Mouse (Mus musculus) lung, embryonic 15.5 days (tissue): ENCODE results near the gene Mettl7a1. TPM values are rescaled to one million over a fixed set of nuclear protein-coding genes. Genes with fewer than 3 reads are reported as not detected.
A peak's percentile ranks its signal among the peaks of the same experiment; 100 is the strongest.
"Not testable (repeated sequence)": the region's sequence is repeated elsewhere in the genome, so short reads cannot be mapped to it uniquely, and the experiment has no call there.

Source experiments
- ATAC-seq: fragments of 200-750 bp; cut with Nextera tagmentation; 2 replicates; pipeline ENCODE4 v1.8.0; 2017; ENCODE audit warnings: moderate number of reproducible peaks, borderline replicate concordance; ENCODE audit not compliant: low FRiP score, low TSS enrichment; ENCODE audit errors: extremely low read depth
- H3K27ac ChIP-seq: fragments of 300-500 bp; sonication (generic); 2 replicates; pipeline ENCODE4 v1.5.1; 2015; ENCODE audit warnings: moderate library complexity, mild to moderate bottlenecking, inconsistent platforms
- H3K27me3 ChIP-seq: fragments of 300-500 bp; sonication (generic); 2 replicates; pipeline ENCODE4 v1.6.1; 2015; ENCODE audit warnings: inconsistent platforms
- H3K36me3 ChIP-seq: fragments of 300-500 bp; sonication (generic); 2 replicates; pipeline ENCODE4 v1.6.1; 2015; ENCODE audit warnings: inconsistent platforms
- H3K4me1 ChIP-seq: fragments of 300-500 bp; sonication (generic); 2 replicates; pipeline ENCODE4 v1.6.1; 2015; ENCODE audit warnings: inconsistent platforms
- H3K4me2 ChIP-seq: fragments of 300-500 bp; sonication (generic); 2 replicates; pipeline ENCODE4 v1.6.1; 2015; ENCODE audit warnings: inconsistent platforms, mild to moderate bottlenecking, moderate library complexity
- H3K4me3 ChIP-seq: fragments of 300-500 bp; sonication (generic); 2 replicates; pipeline ENCODE4 v1.5.1; 2015; ENCODE audit warnings: mild to moderate bottlenecking, inconsistent platforms
- H3K9ac ChIP-seq: fragments of 300-500 bp; sonication (generic); 2 replicates; pipeline ENCODE4 v1.6.1; 2015; ENCODE audit warnings: inconsistent platforms
- H3K9me3 ChIP-seq: fragments of 300-500 bp; sonication (generic); 2 replicates; pipeline ENCODE4 v1.6.1; 2016; ENCODE audit warnings: inconsistent platforms
- WGBS: fragments of 180-500 bp; shearing (Covaris S2); methylation state at CpG from one replicate; pipeline ENCODE4 v1.1.7; 2015; 5-methylcytosine and 5-hydroxymethylcytosine counted together
- polyA plus RNA-seq: library from polyadenylated mRNA; unstranded; fragments of >200 nt; fragmentation: Nextera tagmentation; extraction: Ambion mirVana; gene quantifications from 2 replicates; pipeline ENCODE4 v1.2.1, GENCODE M21; 2015

Gene Mettl7a1
- polyA plus RNA-seq, 1 experiment from 2014 or later, result 9.4 TPM

- not testable (repeated sequence) for ATAC-seq, H3K9me3 ChIP-seq, H3K4me1 ChIP-seq, H3K27ac ChIP-seq, H3K4me2 ChIP-seq, H3K4me3 ChIP-seq, H3K36me3 ChIP-seq, H3K27me3 ChIP-seq, H3K9ac ChIP-seq
- 60% methylated on average over 10 of the region's 10 CpGs for WGBS
Observed at GRCm38 (mm10) chr15:100329336-100329735, 25.4 kb downstream of the Mettl7a1 start.

- Histone ChIP-seq H3K27ac (no peak overlapping the region), H3K4me3 (no peak overlapping the region), H3K27me3 (no peaks in the 10 kb centered on the region), H3K4me2 (no peak overlapping the region), H3K36me3 (no peaks in the 10 kb centered on the region), H3K9ac (no peak overlapping the region), H3K4me1 (no peaks in the 10 kb centered on the region), H3K9me3 (no peaks in the 10 kb centered on the region)
- 74% methylated on average over 7 of the region's 7 CpGs for WGBS
- ATAC-seq, result no peak
Observed at GRCm38 (mm10) chr15:100330739-100331138, 26.8 kb downstream of the Mettl7a1 start.

GRCm38 (mm10) chr15:100332077-100332961, 28.4 kb downstream of the Mettl7a1 start:
- H3K27ac ChIP-seq, H3K4me2 ChIP-seq, H3K9ac ChIP-seq, H3K4me1 ChIP-seq, H3K27me3 ChIP-seq, H3K4me3 ChIP-seq, H3K9me3 ChIP-seq, H3K36me3 ChIP-seq: not testable (repeated sequence)
- 39% methylated on average over 3 of the region's 10 CpGs for WGBS
- peak; percentile 39; the same call in 1 of the 2 replicates for ATAC-seq

- no peak within 1 kb of the TSS for H3K4me2 ChIP-seq
- 73% methylated on average over 10 of the region's 10 CpGs for WGBS
- H3K27me3 ChIP-seq, result no peaks in the 10 kb centered on the region
- no peak within 1 kb of the TSS for H3K9ac ChIP-seq
- H3K9me3 ChIP-seq, result no peaks in the 10 kb centered on the region
- H3K4me1 ChIP-seq, result no peaks in the 10 kb centered on the region
- H3K4me3 ChIP-seq, result no peak within 1 kb of the TSS
- no peaks in the 10 kb centered on the region for H3K36me3 ChIP-seq
- H3K27ac ChIP-seq, result no peak within 1 kb of the TSS
- ATAC-seq, result no peak
Observed at GRCm38 (mm10) chr15:100334629-100335028, 30.7 kb downstream of the Mettl7a1 start, which contains the start of gene Mettl7a3. TSS of gene Mettl7a3 (plus strand) at chr15:100334929.

DNA sequence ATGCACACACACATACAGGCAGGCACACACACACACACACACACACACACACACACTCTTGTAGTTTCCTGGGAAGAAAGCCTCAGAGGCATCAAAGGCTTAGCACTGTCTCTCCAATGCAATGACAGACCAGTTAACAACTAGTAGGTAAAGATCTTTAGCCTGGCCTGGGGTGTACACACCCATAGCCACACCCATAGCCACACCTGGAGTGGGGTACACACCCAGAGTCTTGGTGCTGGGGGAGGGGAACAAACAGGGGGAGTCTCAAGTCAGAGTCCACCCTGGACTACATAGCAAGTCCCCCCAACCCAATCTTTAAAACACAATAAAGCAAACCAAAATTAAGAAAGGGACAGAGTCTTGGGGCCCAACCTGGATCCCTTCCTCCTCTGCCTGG, 33.4 kb downstream of the Mettl7a1 start:
- H3K4me1 ChIP-seq, result not testable (repeated sequence)

GRCm38 (mm10) chr15:100337847-100338246, 33.9 kb downstream of the Mettl7a1 start:
- not testable (repeated sequence) for H3K4me3 ChIP-seq, H3K9me3 ChIP-seq, H3K27ac ChIP-seq, H3K36me3 ChIP-seq, H3K27me3 ChIP-seq, H3K4me1 ChIP-seq, H3K9ac ChIP-seq, H3K4me2 ChIP-seq
- WGBS, result 23% methylated on average over 10 of the region's 10 CpGs
- peak; percentile 32; the same call in 1 of the 2 replicates for ATAC-seq

More for the DNA sequence above, 33.4 kb downstream of the Mettl7a1 start:
- not testable (repeated sequence) for H3K4me2 ChIP-seq, H3K27ac ChIP-seq, H3K9ac ChIP-seq, ATAC-seq, H3K9me3 ChIP-seq, H3K36me3 ChIP-seq, H3K27me3 ChIP-seq, H3K4me3 ChIP-seq

DNA sequence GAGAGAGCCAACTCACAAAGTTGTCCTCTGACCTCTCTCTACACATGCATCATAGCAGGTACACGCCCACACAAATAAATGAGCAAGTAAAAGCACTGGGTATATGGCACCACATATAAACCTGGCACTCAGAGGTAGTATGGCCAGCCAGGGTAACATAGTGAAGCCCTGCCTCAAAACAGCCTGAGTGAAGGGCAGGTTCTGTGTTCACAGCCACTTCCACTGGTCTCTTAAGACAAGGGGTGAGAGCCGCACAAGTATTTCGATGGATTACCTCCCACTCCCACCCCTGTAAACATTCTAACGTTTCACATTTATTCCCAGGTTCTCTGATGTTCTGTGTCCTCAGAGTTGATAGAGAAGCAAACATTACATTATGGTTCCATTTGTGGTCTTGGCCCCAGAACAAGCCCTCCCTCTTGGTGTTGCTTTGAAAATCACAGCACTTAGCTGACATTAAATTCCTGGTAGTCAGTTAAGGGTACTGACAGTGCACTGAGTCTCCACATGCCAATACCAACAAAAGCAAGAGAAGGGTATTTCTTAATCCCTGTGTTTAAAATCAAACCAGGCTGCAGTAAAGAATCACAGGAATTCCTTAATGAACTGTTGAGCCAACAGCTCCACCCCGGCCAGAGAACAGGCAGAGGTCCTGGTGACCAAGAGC, 37.5 kb downstream of the Mettl7a1 start:
- peak overlapping the region; percentile 29; the same call in 1 of the 2 replicates for H3K27ac ChIP-seq
- H3K4me3 ChIP-seq, H3K36me3 ChIP-seq, ATAC-seq, H3K4me2 ChIP-seq, H3K9ac ChIP-seq, H3K27me3 ChIP-seq, H3K9me3 ChIP-seq, H3K4me1 ChIP-seq: not testable (repeated sequence)
- WGBS, result 41% methylated on average over 5 of the region's 5 CpGs

DNA sequence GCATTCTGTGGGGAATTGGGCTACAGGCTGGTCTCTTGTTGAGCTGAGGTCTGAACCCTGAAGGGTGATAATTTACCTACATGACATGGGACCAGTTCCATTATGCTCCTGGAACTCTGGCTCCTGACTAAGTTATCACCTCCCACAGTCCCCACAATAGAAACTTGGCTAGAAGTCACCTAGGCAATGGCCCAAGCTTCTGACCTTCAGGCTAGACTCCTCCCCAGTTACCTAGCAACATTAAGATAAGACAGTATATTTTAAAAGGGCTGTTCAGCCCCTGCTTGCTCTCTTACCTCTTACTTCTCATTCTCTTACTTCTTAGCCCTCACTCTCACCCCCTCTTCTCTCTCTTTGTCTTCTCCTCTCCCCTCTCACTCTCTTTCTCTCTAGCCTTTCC, 41.5 kb downstream of the Mettl7a1 start:
- Histone ChIP-seq H3K9me3 (no peaks in the 10 kb centered on the region), H3K27me3 (no peaks in the 10 kb centered on the region), H3K36me3 (no peaks in the 10 kb centered on the region), H3K4me2 (no peak overlapping the region), H3K27ac (no peak overlapping the region), H3K4me1 (0 out of 2 replicates have a peak, but pooled peaks cover 3% of the 10 kb centered on the region), H3K9ac (no peak overlapping the region), H3K4me3 (no peak overlapping the region)
- ATAC-seq, result no peak

GRCm38 (mm10) chr15:100346761-100347160, 42.8 kb downstream of the Mettl7a1 start:
- 0 out of 2 replicates have a peak, but pooled peaks cover 5% of the 10 kb centered on the region for H3K4me1 ChIP-seq
- no peak overlapping the region for H3K9ac ChIP-seq
- no peak for ATAC-seq
- H3K27me3 ChIP-seq, result no peaks in the 10 kb centered on the region
- H3K9me3 ChIP-seq, result no peaks in the 10 kb centered on the region
- no peak overlapping the region for H3K4me3 ChIP-seq
- no peak overlapping the region for H3K27ac ChIP-seq
- WGBS, result 65% methylated on average over 14 of the region's 14 CpGs
- no peaks in the 10 kb centered on the region for H3K36me3 ChIP-seq
- H3K4me2 ChIP-seq, result no peak overlapping the region

DNA sequence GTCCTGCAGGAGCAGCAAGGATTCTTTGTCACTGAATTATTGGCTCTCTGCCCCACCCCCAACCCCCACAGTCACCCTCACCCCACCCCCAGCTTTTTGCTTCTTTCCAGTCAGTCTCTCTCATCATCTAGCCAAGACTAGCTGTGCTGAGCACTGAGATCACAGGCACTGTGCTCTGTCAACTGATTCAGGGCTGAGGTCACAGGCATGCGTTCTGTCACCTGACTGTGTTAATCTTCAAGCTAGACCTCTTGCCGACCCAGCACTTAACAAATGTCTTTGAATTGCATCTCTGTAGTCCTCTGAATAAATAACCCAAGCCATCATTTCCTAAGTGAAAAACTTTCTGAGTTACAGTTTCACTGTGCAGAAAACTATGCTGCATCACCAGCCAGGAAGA, 45.6 kb downstream of the Mettl7a1 start:
- Histone ChIP-seq H3K27ac (no peak overlapping the region), H3K4me1 (0 out of 2 replicates have a peak, but pooled peaks cover 7% of the 10 kb centered on the region), H3K9me3 (no peaks in the 10 kb centered on the region), H3K4me2 (no peak overlapping the region), H3K27me3 (no peaks in the 10 kb centered on the region), H3K36me3 (no peaks in the 10 kb centered on the region), H3K4me3 (no peak overlapping the region), H3K9ac (no peak overlapping the region)
- 10% methylated on average over 2 of the region's 2 CpGs for WGBS
- ATAC-seq, result no peak

DNA sequence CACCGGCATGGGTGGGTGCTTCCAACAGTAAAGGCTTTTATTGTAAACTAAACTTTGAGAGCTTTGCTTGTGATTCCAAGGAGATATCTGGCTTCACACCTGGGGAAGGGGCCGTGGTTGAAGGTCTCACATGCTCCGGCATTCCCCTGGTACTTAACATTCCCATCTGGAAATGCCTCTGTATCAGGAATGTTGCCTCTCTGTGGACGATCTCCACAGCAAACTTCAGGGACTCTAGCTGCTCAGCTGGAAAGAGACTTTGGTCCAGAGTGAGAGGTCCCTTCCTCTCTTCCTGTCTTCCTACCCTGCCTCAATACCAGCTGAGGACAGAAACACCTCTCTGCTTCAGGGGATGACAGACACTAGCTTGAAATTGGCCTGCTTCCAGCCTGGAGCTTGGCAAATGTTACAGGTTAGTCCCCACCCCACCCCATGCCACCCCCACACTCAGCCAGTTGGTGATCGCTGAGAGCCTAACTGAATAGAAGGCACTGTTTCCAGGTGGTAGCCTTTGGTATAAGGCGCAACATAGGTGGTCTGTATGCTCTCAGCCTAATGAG, 47.6 kb downstream of the Mettl7a1 start:
- Histone ChIP-seq H3K27me3 (no peaks in the 10 kb centered on the region), H3K36me3 (no peaks in the 10 kb centered on the region), H3K4me2 (no peak overlapping the region), H3K27ac (no peak overlapping the region), H3K9me3 (no peaks in the 10 kb centered on the region), H3K9ac (no peak overlapping the region), H3K4me3 (no peak overlapping the region), H3K4me1 (0 out of 2 replicates have a peak, but pooled peaks cover 7% of the 10 kb centered on the region)
- no peak; the same call in 1 of the 2 replicates for ATAC-seq
- WGBS, result 53% methylated on average over 6 of the region's 6 CpGs
